Mouse (Mus musculus): Measurements from ENCODE around the gene Katnb1. TPM values are rescaled to one million over a fixed set of nuclear protein-coding genes. Genes with fewer than 3 reads are reported as not detected.
A peak's percentile ranks its signal among the peaks of the same experiment; 100 is the strongest.

The Katnb1 gene
- polyA plus RNA-seq, 1 experiment = 20.0 TPM

DNA sequence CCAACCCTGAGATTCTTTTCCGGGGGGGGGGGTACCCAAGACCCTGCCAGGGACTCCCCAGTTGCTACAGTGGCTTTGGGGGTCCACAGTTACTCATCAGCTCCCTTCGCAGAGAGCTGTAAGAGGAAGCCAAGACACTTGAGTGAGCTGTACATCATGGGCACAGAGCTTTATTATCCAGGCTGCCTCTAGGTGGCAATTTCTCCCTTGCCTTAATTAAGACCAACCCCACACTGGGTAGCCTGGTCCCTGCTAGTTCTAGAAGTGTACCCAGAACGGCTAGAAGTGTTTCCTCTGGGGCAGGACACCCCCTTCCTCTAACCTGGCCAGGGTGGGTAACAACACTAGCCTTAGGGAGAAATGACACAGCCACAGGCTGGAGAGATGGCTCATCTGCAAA, 54.3 kb downstream of the Katnb1 start:
- no peaks in the 10 kb centered on the region for H3K79me2 ChIP-seq (ENCODE audit: control insufficient read depth, insufficient read depth)

GRCm38 (mm10) chr8:95136218-95136617, 55.2 kb downstream of the Katnb1 start:
- no peaks in the 10 kb centered on the region for H3K27me3 ChIP-seq (ENCODE audit: control insufficient read depth, insufficient read depth, insufficient read length)
- no peak overlapping the region for H3K4me2 ChIP-seq (ENCODE audit: low read depth)
- no peak overlapping the region for H3ac ChIP-seq (ENCODE audit: control insufficient read depth, insufficient read length)
- H3K36me3 ChIP-seq (ENCODE audit: control insufficient read depth, insufficient read depth) = peaks cover 10% of the 10 kb centered on the region
- no peak for TF ChIP-seq MYOD1 (IDR thresholded peaks at IDR 0.05; ENCODE audit: control insufficient read depth in 1 of 3, insufficient read length in 2 of 3, low read depth in 2 of 3)
- TF ChIP-seq REST (IDR thresholded peaks at IDR 0.05; ENCODE audit: insufficient read depth, insufficient read length) = no peak
- no peak for TF ChIP-seq USF1 (IDR thresholded peaks at IDR 0.05; ENCODE audit: low read depth)
- TF ChIP-seq CEBPB (IDR thresholded peaks at IDR 0.05; ENCODE audit: insufficient read depth, poor library complexity, severe bottlenecking) = no peak
- no peak for TF ChIP-seq TCF3 (IDR thresholded peaks at IDR 0.05; ENCODE audit: insufficient read length, low read depth)
- TF ChIP-seq SRF (IDR thresholded peaks at IDR 0.05; ENCODE audit: control insufficient read depth, insufficient read length, low read depth) = no peak
- no peak for TF ChIP-seq POLR2AphosphoS2 (IDR thresholded peaks at IDR 0.05; ENCODE audit: insufficient read length, low read depth)
- TF ChIP-seq MAX (IDR thresholded peaks at IDR 0.05; ENCODE audit: low read depth) = no peak
- no peak for TF ChIP-seq MYOG (IDR thresholded peaks at IDR 0.05; ENCODE audit: control insufficient read depth in 1 of 3, insufficient read depth in 1 of 3, insufficient read length in 2 of 3, low read depth in 2 of 3)
- TF ChIP-seq E2F4 (IDR thresholded peaks at IDR 0.05; ENCODE audit: insufficient read depth) = no peak
- no peak for TF ChIP-seq TCF12 (IDR thresholded peaks at IDR 0.05; ENCODE audit: insufficient read depth, poor library complexity, severe bottlenecking)
- TF ChIP-seq POLR2A (IDR thresholded peaks at IDR 0.05; ENCODE audit: insufficient read length, low read depth) = no peak
- no peak overlapping the region for H3K4me3 ChIP-seq
- H3K79me2 ChIP-seq (ENCODE audit: control insufficient read depth, insufficient read depth) = no peaks in the 10 kb centered on the region

More for the DNA sequence above, 54.3 kb downstream of the Katnb1 start:
- Histone ChIP-seq H3K36me3 (ENCODE audit: control insufficient read depth, insufficient read depth) (peaks cover 10% of the 10 kb centered on the region), H3K4me3 (no peak overlapping the region), H3K27me3 (ENCODE audit: control insufficient read depth, insufficient read depth, insufficient read length) (no peaks in the 10 kb centered on the region), H3ac (ENCODE audit: control insufficient read depth, insufficient read length) (no peak overlapping the region), H3K4me2 (ENCODE audit: low read depth) (no peak overlapping the region)
- TF ChIP-seq TCF3 (IDR thresholded peaks at IDR 0.05; ENCODE audit: insufficient read length, low read depth) (no peak), MAX (IDR thresholded peaks at IDR 0.05; ENCODE audit: low read depth) (no peak), REST (IDR thresholded peaks at IDR 0.05; ENCODE audit: insufficient read depth, insufficient read length) (no peak), USF1 (IDR thresholded peaks at IDR 0.05; ENCODE audit: low read depth) (no peak)

GRCm38 (mm10) chr8:95137201-95137600, 56.2 kb downstream of the Katnb1 start:
- H3ac ChIP-seq (ENCODE audit: control insufficient read depth, insufficient read length) = no peak overlapping the region
- no peaks in the 10 kb centered on the region for H3K79me2 ChIP-seq (ENCODE audit: control insufficient read depth, insufficient read depth)
- no peaks in the 10 kb centered on the region for H3K27me3 ChIP-seq (ENCODE audit: control insufficient read depth, insufficient read depth, insufficient read length)
- peak overlapping the region; percentile 48 for H3K4me2 ChIP-seq (ENCODE audit: low read depth)
- H3K4me3 ChIP-seq = no peak overlapping the region
- no peak for TF ChIP-seq E2F4 (IDR thresholded peaks at IDR 0.05; ENCODE audit: insufficient read depth)
- no peak for TF ChIP-seq MYOD1 (IDR thresholded peaks at IDR 0.05; ENCODE audit: control insufficient read depth in 1 of 3, insufficient read length in 2 of 3, low read depth in 2 of 3)
- no peak for TF ChIP-seq CEBPB (IDR thresholded peaks at IDR 0.05; ENCODE audit: insufficient read depth, poor library complexity, severe bottlenecking)
- TF ChIP-seq TCF12 (IDR thresholded peaks at IDR 0.05; ENCODE audit: insufficient read depth, poor library complexity, severe bottlenecking) = no peak
- no peak for TF ChIP-seq POLR2AphosphoS2 (IDR thresholded peaks at IDR 0.05; ENCODE audit: insufficient read length, low read depth)
- no peak for TF ChIP-seq MYOG (IDR thresholded peaks at IDR 0.05; ENCODE audit: control insufficient read depth in 1 of 3, insufficient read depth in 1 of 3, insufficient read length in 2 of 3, low read depth in 2 of 3)
- no peak for TF ChIP-seq POLR2A (IDR thresholded peaks at IDR 0.05; ENCODE audit: insufficient read length, low read depth)
- no peak for TF ChIP-seq TCF3 (IDR thresholded peaks at IDR 0.05; ENCODE audit: insufficient read length, low read depth)
- TF ChIP-seq USF1 (IDR thresholded peaks at IDR 0.05; ENCODE audit: low read depth) = no peak
- no peak for TF ChIP-seq MAX (IDR thresholded peaks at IDR 0.05; ENCODE audit: low read depth)
- no peak for TF ChIP-seq REST (IDR thresholded peaks at IDR 0.05; ENCODE audit: insufficient read depth, insufficient read length)
- TF ChIP-seq SRF (IDR thresholded peaks at IDR 0.05; ENCODE audit: control insufficient read depth, insufficient read length, low read depth) = no peak
- H3K36me3 ChIP-seq (ENCODE audit: control insufficient read depth, insufficient read depth) = peaks cover 9% of the 10 kb centered on the region

GRCm38 (mm10) chr8:95137641-95138098, 56.7 kb downstream of the Katnb1 start:
- no peak overlapping the region for H3K4me3 ChIP-seq
- H3K36me3 ChIP-seq (ENCODE audit: control insufficient read depth, insufficient read depth) = peaks cover 4% of the 10 kb centered on the region
- no peak overlapping the region for H3ac ChIP-seq (ENCODE audit: control insufficient read depth, insufficient read length)
- no peaks in the 10 kb centered on the region for H3K79me2 ChIP-seq (ENCODE audit: control insufficient read depth, insufficient read depth)
- peak overlapping the region; percentile 48 for H3K4me2 ChIP-seq (ENCODE audit: low read depth)
- TF ChIP-seq MYOD1 (IDR thresholded peaks at IDR 0.05; ENCODE audit: control insufficient read depth in 1 of 3, insufficient read length in 2 of 3, low read depth in 2 of 3) (no peak), TCF12 (IDR thresholded peaks at IDR 0.05; ENCODE audit: insufficient read depth, poor library complexity, severe bottlenecking) (no peak), REST (IDR thresholded peaks at IDR 0.05; ENCODE audit: insufficient read depth, insufficient read length) (no peak), POLR2A (IDR thresholded peaks at IDR 0.05; ENCODE audit: insufficient read length, low read depth) (no peak), E2F4 (IDR thresholded peaks at IDR 0.05; ENCODE audit: insufficient read depth) (no peak), POLR2AphosphoS2 (IDR thresholded peaks at IDR 0.05; ENCODE audit: insufficient read length, low read depth) (no peak), TCF3 (IDR thresholded peaks at IDR 0.05; ENCODE audit: insufficient read length, low read depth) (no peak), MYOG (IDR thresholded peaks at IDR 0.05; ENCODE audit: control insufficient read depth in 1 of 3, insufficient read depth in 1 of 3, insufficient read length in 2 of 3, low read depth in 2 of 3) (no peak), MAX (IDR thresholded peaks at IDR 0.05; ENCODE audit: low read depth) (no peak), SRF (IDR thresholded peaks at IDR 0.05; ENCODE audit: control insufficient read depth, insufficient read length, low read depth) (no peak), USF1 (IDR thresholded peaks at IDR 0.05; ENCODE audit: low read depth) (no peak), CEBPB (IDR thresholded peaks at IDR 0.05; ENCODE audit: insufficient read depth, poor library complexity, severe bottlenecking) (no peak)
- H3K27me3 ChIP-seq (ENCODE audit: control insufficient read depth, insufficient read depth, insufficient read length) = no peaks in the 10 kb centered on the region
